Mouse (Mus musculus): ENCODE results near the gene Tex19.2.

The Tex19.2 gene

GRCm38 (mm10) chr11:121123438-121123837 is 5.0 kb upstream of the Tex19.2 start:
- TF ChIP-seq NANOG (IDR thresholded peaks at IDR 0.05; ENCODE audit: borderline replicate concordance, low read length) (no peak), POU5F1 (IDR thresholded peaks at IDR 0.05; ENCODE audit: borderline replicate concordance, low read length) (no peak), CTCF (conservative IDR thresholded peaks at IDR 0.05; ENCODE audit: low read length) (no peak)
- H3K27me3 ChIP-seq (ENCODE audit: insufficient read depth, low read length): peaks cover 3% of the 10 kb centered on the region; the same call in 1 of the 2 replicates

GRCm38 (mm10) chr11:121122024-121122670 is 3.7 kb upstream of the Tex19.2 start:
- no peaks in the 10 kb centered on the region for H3K36me3 ChIP-seq (ENCODE audit: insufficient read depth, low read length)
- TF ChIP-seq NANOG (IDR thresholded peaks at IDR 0.05; ENCODE audit: borderline replicate concordance, low read length): no peak
- TF ChIP-seq POU5F1 (IDR thresholded peaks at IDR 0.05; ENCODE audit: borderline replicate concordance, low read length): no peak
- H3K9me3 ChIP-seq (ENCODE audit: low read length): 0 out of 2 replicates have a peak, but pooled peaks cover 3% of the 10 kb centered on the region
- peaks cover 15% of the 10 kb centered on the region for H3K27me3 ChIP-seq (ENCODE audit: insufficient read depth, low read length)
- peaks cover 3% of the 10 kb centered on the region; the same call in 1 of the 2 replicates for H3K4me1 ChIP-seq (replicated peaks; ENCODE audit: low read depth, low read length)
- no peak overlapping the region for H3K4me3 ChIP-seq (replicated peaks; ENCODE audit: low read length)

More at GRCm38 (mm10) chr11:121123438-121123837, 5.0 kb upstream of the Tex19.2 start:
- Histone ChIP-seq H3K9me3 (ENCODE audit: low read length) (no peaks in the 10 kb centered on the region), H3K36me3 (ENCODE audit: insufficient read depth, low read length) (no peaks in the 10 kb centered on the region), H3K4me1 (replicated peaks; ENCODE audit: low read depth, low read length) (0 out of 2 replicates have a peak, but pooled peaks cover 3% of the 10 kb centered on the region), H3K4me3 (replicated peaks; ENCODE audit: low read length) (no peak overlapping the region)

- 0 out of 2 replicates have a peak, but pooled peaks cover 3% of the 10 kb centered on the region for H3K9me3 ChIP-seq (ENCODE audit: low read length)
- H3K4me3 ChIP-seq (replicated peaks; ENCODE audit: low read length): no peak overlapping the region
- H3K27me3 ChIP-seq (ENCODE audit: insufficient read depth, low read length): peaks cover 24% of the 10 kb centered on the region
- H3K4me1 ChIP-seq (replicated peaks; ENCODE audit: low read depth, low read length): peaks cover 3% of the 10 kb centered on the region; the same call in 1 of the 2 replicates
- TF ChIP-seq CTCF (conservative IDR thresholded peaks at IDR 0.05; ENCODE audit: low read length) (no peak), NANOG (IDR thresholded peaks at IDR 0.05; ENCODE audit: borderline replicate concordance, low read length) (no peak), POU5F1 (IDR thresholded peaks at IDR 0.05; ENCODE audit: borderline replicate concordance, low read length) (no peak)
- no peaks in the 10 kb centered on the region for H3K36me3 ChIP-seq (ENCODE audit: insufficient read depth, low read length)
These were observed 2.7 kb upstream of the Tex19.2 start for GRCm38 (mm10) chr11:121121151-121121550.

- peaks cover 3% of the 10 kb centered on the region; the same call in 1 of the 2 replicates for H3K4me1 ChIP-seq (replicated peaks; ENCODE audit: low read depth, low read length)
- TF ChIP-seq POU5F1 (IDR thresholded peaks at IDR 0.05; ENCODE audit: borderline replicate concordance, low read length): no peak
- TF ChIP-seq CTCF (conservative IDR thresholded peaks at IDR 0.05; ENCODE audit: low read length): no peak
- TF ChIP-seq NANOG (IDR thresholded peaks at IDR 0.05; ENCODE audit: borderline replicate concordance, low read length): no peak
- H3K27me3 ChIP-seq (ENCODE audit: insufficient read depth, low read length): peaks cover 24% of the 10 kb centered on the region
- H3K9me3 ChIP-seq (ENCODE audit: low read length): 0 out of 2 replicates have a peak, but pooled peaks cover 3% of the 10 kb centered on the region
- H3K36me3 ChIP-seq (ENCODE audit: insufficient read depth, low read length): no peaks in the 10 kb centered on the region
- no peak overlapping the region for H3K4me3 ChIP-seq (replicated peaks; ENCODE audit: low read length)
These were observed 371 bp downstream of the Tex19.2 start for GRCm38 (mm10) chr11:121118106-121118505.

- H3K27me3 ChIP-seq (ENCODE audit: insufficient read depth, low read length): peaks cover 15% of the 10 kb centered on the region
- H3K4me1 ChIP-seq (replicated peaks; ENCODE audit: low read depth, low read length): no peaks in the 10 kb centered on the region
- no peaks in the 10 kb centered on the region for H3K36me3 ChIP-seq (ENCODE audit: insufficient read depth, low read length)
- no peaks in the 10 kb centered on the region for H3K9me3 ChIP-seq (ENCODE audit: low read length)
- H3K4me3 ChIP-seq (replicated peaks; ENCODE audit: low read length): no peak overlapping the region
- TF ChIP-seq CTCF (conservative IDR thresholded peaks at IDR 0.05; ENCODE audit: low read length) (no peak), POU5F1 (IDR thresholded peaks at IDR 0.05; ENCODE audit: borderline replicate concordance, low read length) (no peak), NANOG (IDR thresholded peaks at IDR 0.05; ENCODE audit: borderline replicate concordance, low read length) (no peak)
These were observed 6.2 kb downstream of the Tex19.2 start for GRCm38 (mm10) chr11:121112091-121112775.

- Histone ChIP-seq H3K27me3 (ENCODE audit: insufficient read depth, low read length) (peaks cover 8% of the 10 kb centered on the region; the same call in 1 of the 2 replicates), H3K4me3 (replicated peaks; ENCODE audit: low read length) (no peak overlapping the region), H3K36me3 (ENCODE audit: insufficient read depth, low read length) (no peaks in the 10 kb centered on the region), H3K4me1 (replicated peaks; ENCODE audit: low read depth, low read length) (no peaks in the 10 kb centered on the region), H3K9me3 (ENCODE audit: low read length) (no peaks in the 10 kb centered on the region)
- TF ChIP-seq CTCF (conservative IDR thresholded peaks at IDR 0.05; ENCODE audit: low read length) (no peak), POU5F1 (IDR thresholded peaks at IDR 0.05; ENCODE audit: borderline replicate concordance, low read length) (no peak), NANOG (IDR thresholded peaks at IDR 0.05; ENCODE audit: borderline replicate concordance, low read length) (no peak)
These were observed 6.9 kb downstream of the Tex19.2 start for GRCm38 (mm10) chr11:121111601-121112000.

GRCm38 (mm10) chr11:121111051-121111450 is 7.4 kb downstream of the Tex19.2 start:
- no peaks in the 10 kb centered on the region for H3K36me3 ChIP-seq (ENCODE audit: insufficient read depth, low read length)
- TF ChIP-seq POU5F1 (IDR thresholded peaks at IDR 0.05; ENCODE audit: borderline replicate concordance, low read length): no peak
- no peak for TF ChIP-seq CTCF (conservative IDR thresholded peaks at IDR 0.05; ENCODE audit: low read length)
- no peak for TF ChIP-seq NANOG (IDR thresholded peaks at IDR 0.05; ENCODE audit: borderline replicate concordance, low read length)
- no peaks in the 10 kb centered on the region for H3K9me3 ChIP-seq (ENCODE audit: low read length)
- no peaks in the 10 kb centered on the region for H3K4me1 ChIP-seq (replicated peaks; ENCODE audit: low read depth, low read length)
- H3K4me3 ChIP-seq (replicated peaks; ENCODE audit: low read length): no peak overlapping the region
- H3K27me3 ChIP-seq (ENCODE audit: insufficient read depth, low read length): peaks cover 5% of the 10 kb centered on the region; the same call in 1 of the 2 replicates

- TF ChIP-seq POU5F1 (IDR thresholded peaks at IDR 0.05; ENCODE audit: borderline replicate concordance, low read length): no peak
- TF ChIP-seq NANOG (IDR thresholded peaks at IDR 0.05; ENCODE audit: borderline replicate concordance, low read length): no peak
- no peak for TF ChIP-seq CTCF (conservative IDR thresholded peaks at IDR 0.05; ENCODE audit: low read length)
- peaks cover 5% of the 10 kb centered on the region; the same call in 1 of the 2 replicates for H3K27me3 ChIP-seq (ENCODE audit: insufficient read depth, low read length)
- no peaks in the 10 kb centered on the region for H3K4me1 ChIP-seq (replicated peaks; ENCODE audit: low read depth, low read length)
These were observed 8.5 kb downstream of the Tex19.2 start for GRCm38 (mm10) chr11:121109986-121110385.

More at GRCm38 (mm10) chr11:121109986-121110385, 8.5 kb downstream of the Tex19.2 start:
- Histone ChIP-seq H3K36me3 (ENCODE audit: insufficient read depth, low read length) (no peaks in the 10 kb centered on the region), H3K9me3 (ENCODE audit: low read length) (no peaks in the 10 kb centered on the region), H3K4me3 (replicated peaks; ENCODE audit: low read length) (no peak overlapping the region)

Measured in E14TG2a.4 (cell line).